Mouse (Mus musculus) lung, embryonic 15.5 days (tissue): ENCODE measurements around the gene Sf3a2. TPM values are rescaled to one million over a fixed set of nuclear protein-coding genes. Genes with fewer than 3 reads are reported as not detected.
A peak's percentile ranks its signal among the peaks of the same experiment; 100 is the strongest.

Experiments
- ATAC-seq: fragments of 200-750 bp; cut with Nextera tagmentation; 2 replicates; pipeline ENCODE4 v1.8.0; 2017; ENCODE audit warnings: moderate number of reproducible peaks, borderline replicate concordance; ENCODE audit not compliant: low FRiP score, low TSS enrichment; ENCODE audit errors: extremely low read depth
- H3K27ac ChIP-seq: fragments of 300-500 bp; sonication (generic); 2 replicates; pipeline ENCODE4 v1.5.1; 2015; ENCODE audit warnings: moderate library complexity, mild to moderate bottlenecking, inconsistent platforms
- H3K27me3 ChIP-seq: fragments of 300-500 bp; sonication (generic); 2 replicates; pipeline ENCODE4 v1.6.1; 2015; ENCODE audit warnings: inconsistent platforms
- H3K36me3 ChIP-seq: fragments of 300-500 bp; sonication (generic); 2 replicates; pipeline ENCODE4 v1.6.1; 2015; ENCODE audit warnings: inconsistent platforms
- H3K4me1 ChIP-seq: fragments of 300-500 bp; sonication (generic); 2 replicates; pipeline ENCODE4 v1.6.1; 2015; ENCODE audit warnings: inconsistent platforms
- H3K4me2 ChIP-seq: fragments of 300-500 bp; sonication (generic); 2 replicates; pipeline ENCODE4 v1.6.1; 2015; ENCODE audit warnings: inconsistent platforms, mild to moderate bottlenecking, moderate library complexity
- H3K4me3 ChIP-seq: fragments of 300-500 bp; sonication (generic); 2 replicates; pipeline ENCODE4 v1.5.1; 2015; ENCODE audit warnings: mild to moderate bottlenecking, inconsistent platforms
- H3K9ac ChIP-seq: fragments of 300-500 bp; sonication (generic); 2 replicates; pipeline ENCODE4 v1.6.1; 2015; ENCODE audit warnings: inconsistent platforms
- H3K9me3 ChIP-seq: fragments of 300-500 bp; sonication (generic); 2 replicates; pipeline ENCODE4 v1.6.1; 2016; ENCODE audit warnings: inconsistent platforms
- WGBS: fragments of 180-500 bp; shearing (Covaris S2); methylation state at CpG from one replicate; pipeline ENCODE4 v1.1.7; 2015; 5-methylcytosine and 5-hydroxymethylcytosine counted together
- microRNA counts: library from miRNA; unstranded; fragments of <30 nt; microRNA quantifications from one replicate; lab custom pipeline; 2016
- microRNA-seq: library from miRNA; unstranded; fragments of <30 nt; microRNA quantifications from one replicate; pipeline ENCODE4, GENCODE M21; 2016
- polyA plus RNA-seq: library from polyadenylated mRNA; unstranded; fragments of >200 nt; fragmentation: Nextera tagmentation; extraction: Ambion mirVana; gene quantifications from 2 replicates; pipeline ENCODE4 v1.2.1, GENCODE M21; 2015

Gene Sf3a2
- polyA plus RNA-seq, 1 experiment from 2014 or later, result 64.7 TPM

DNA sequence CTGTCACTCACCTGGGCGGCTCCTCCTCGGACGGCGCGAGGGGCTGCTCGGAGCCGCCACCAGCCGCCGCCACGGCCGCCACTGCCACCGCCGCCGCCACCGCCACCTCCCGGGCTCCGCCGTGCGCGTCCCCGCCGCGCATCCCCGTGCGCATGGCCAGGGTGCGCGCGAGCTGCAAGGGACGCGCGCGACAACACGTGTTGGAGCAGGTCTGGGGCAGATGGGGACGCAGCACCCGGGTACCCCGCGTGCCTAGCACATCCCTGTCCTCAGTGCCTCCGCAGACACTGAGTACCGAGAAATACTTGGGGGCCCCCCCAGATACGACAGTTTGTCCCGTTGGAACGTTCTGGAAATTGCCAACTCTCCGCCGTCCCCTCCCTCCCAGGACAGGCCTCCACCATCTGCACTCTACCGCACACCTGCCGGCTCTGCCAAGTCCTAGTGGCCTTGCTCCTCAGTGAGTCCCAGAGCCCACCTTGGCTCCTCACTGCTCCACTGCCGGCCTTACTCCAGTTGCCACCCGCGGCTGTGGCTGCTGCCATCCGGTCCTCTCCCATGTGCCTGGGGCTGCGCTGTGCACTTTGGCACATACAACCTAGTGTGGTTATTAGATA, 46.0 kb downstream of the Sf3a2 start, which contains the start of gene Lingo3:
Lingo3 (minus strand) TSS at position 109 of the 617 bp plus-strand sequence.
- peaks cover 14% of the 10 kb centered on the region for H3K4me1 ChIP-seq
- no peaks in the 10 kb centered on the region for H3K9me3 ChIP-seq
- H3K36me3 ChIP-seq, result no peaks in the 10 kb centered on the region
- 3% methylated on average over 50 of the region's 51 CpGs for WGBS
- H3K9ac ChIP-seq, result 0 out of 2 replicates have a peak within 1 kb of the TSS, but pooled peaks have one; percentile 19
- no peak within 1 kb of the TSS for H3K27ac ChIP-seq
- no peak for ATAC-seq
- H3K4me2 ChIP-seq, result peak within 1 kb of the TSS; percentile 72
- peaks cover 59% of the 10 kb centered on the region for H3K27me3 ChIP-seq
- peak within 1 kb of the TSS; percentile 38 for H3K4me3 ChIP-seq

DNA sequence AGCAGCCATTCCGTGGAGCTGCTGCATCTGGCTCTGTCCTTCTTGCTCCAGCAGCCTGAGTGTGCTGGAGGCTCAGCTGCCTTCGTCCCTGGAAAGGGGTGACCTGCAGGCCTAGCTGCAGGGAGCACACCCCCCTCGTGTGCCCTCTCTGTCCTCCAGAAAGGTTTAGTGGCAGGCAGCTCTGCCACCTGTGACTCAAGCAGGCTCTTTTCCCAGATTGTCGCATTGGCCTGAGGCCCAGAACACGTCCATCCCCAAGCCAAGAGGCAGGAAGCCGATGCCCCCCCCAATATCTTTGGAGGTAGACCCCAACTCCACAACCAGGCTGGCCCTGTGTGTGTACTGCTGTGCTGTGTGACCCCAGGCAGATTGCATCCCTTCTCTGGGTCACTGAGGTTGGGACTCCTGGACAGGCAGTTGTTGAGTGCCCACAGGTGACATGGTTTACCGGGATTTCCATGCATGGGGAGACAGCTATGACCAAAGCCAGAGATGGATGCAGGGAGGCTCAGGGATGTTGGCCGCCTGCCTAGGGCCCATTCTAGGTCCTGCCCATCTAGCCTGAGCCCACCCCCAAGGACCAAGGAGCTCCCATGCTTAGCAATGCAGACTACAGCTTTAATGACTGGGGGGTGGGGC, 47.2 kb downstream of the Sf3a2 start:
- ATAC-seq, result no peak
- H3K36me3 ChIP-seq, result no peaks in the 10 kb centered on the region
- no peak overlapping the region for H3K27ac ChIP-seq
- 53% methylated on average over 8 of the region's 8 CpGs for WGBS
- no peak overlapping the region for H3K4me2 ChIP-seq
- H3K27me3 ChIP-seq, result peaks cover 53% of the 10 kb centered on the region
- no peaks in the 10 kb centered on the region for H3K9me3 ChIP-seq
- no peak overlapping the region for H3K9ac ChIP-seq
- H3K4me3 ChIP-seq, result no peak overlapping the region
- H3K4me1 ChIP-seq, result peaks cover 14% of the 10 kb centered on the region

DNA sequence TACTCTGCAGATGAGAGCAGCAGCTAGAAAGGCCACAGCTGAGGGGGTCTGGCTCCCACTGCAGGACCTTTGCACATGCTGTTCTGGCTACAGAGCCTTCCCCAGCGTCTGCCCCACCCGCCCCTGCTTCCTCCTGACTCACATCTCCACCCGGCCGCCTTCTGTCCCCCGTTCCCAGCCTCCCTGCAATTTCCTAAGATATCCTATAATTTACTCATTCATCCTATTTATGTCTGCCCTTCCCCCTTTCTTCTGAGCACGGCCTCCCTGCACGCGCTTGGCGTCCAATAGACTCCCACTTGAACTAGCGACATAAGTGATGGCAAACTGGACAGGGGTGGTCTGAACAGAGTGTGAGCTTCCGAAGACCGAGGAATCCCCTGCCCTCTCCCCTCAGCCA, 47.7 kb downstream of the Sf3a2 start:
- H3K4me3 ChIP-seq, result no peak overlapping the region
- WGBS, result 54% methylated on average over 12 of the region's 12 CpGs
- no peak overlapping the region for H3K27ac ChIP-seq
- no peak for ATAC-seq
- H3K36me3 ChIP-seq, result no peaks in the 10 kb centered on the region
- H3K4me2 ChIP-seq, result no peak overlapping the region
- H3K9ac ChIP-seq, result no peak overlapping the region
- no peaks in the 10 kb centered on the region for H3K9me3 ChIP-seq
- H3K4me1 ChIP-seq, result peaks cover 14% of the 10 kb centered on the region
- peaks cover 53% of the 10 kb centered on the region for H3K27me3 ChIP-seq

DNA sequence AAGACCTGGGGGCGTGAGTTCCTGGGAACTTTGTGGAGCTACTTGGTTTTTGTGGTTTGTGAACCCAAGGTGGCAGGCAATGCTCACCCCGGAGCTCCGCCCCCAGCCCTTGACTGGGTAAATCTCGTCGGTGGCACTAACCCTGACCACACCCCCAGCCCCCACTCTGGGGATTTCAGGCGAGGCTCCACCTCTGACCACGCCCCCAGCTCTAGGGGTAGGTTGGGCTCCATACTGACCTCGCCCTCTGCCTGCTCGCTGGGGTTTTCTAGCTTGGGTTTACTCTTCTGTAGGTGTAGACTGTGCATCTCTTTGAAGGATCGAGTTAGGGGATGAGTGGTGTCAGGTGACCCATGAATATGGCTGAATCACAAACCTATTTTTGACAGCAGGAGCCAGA, 50.6 kb downstream of the Sf3a2 start:
- ATAC-seq, result peak; percentile 36; the same call in 1 of the 2 replicates
- H3K4me2 ChIP-seq, result no peak overlapping the region
- peaks cover 13% of the 10 kb centered on the region for H3K4me1 ChIP-seq
- H3K36me3 ChIP-seq, result peaks cover 20% of the 10 kb centered on the region
- H3K4me3 ChIP-seq, result no peak overlapping the region
- H3K27ac ChIP-seq, result no peak overlapping the region
- WGBS, result 9% methylated on average over 10 of the region's 10 CpGs
- peaks cover 29% of the 10 kb centered on the region for H3K27me3 ChIP-seq
- no peak overlapping the region for H3K9ac ChIP-seq
- no peaks in the 10 kb centered on the region for H3K9me3 ChIP-seq

MicroRNA genes within 50 kb of the gene (microRNA counts, 519-probe panel; counts per million panel counts)
- microRNA mmu-miR-1982 (lab: Ali Mortazavi, UCI), result 19.7 counts per million

Small RNA genes lying within 50 kb of the gene (microRNA-seq; reads per million reads assigned to microRNA genes)
- 1.7 reads per million for gene Mir1982

Other genes starting within 250 kb of the Sf3a2 start
- gene Rexo1, start 236.6 kb upstream of the Sf3a2 start, polyA plus RNA-seq, result 25.0 and 25.8 TPM in 2 replicates
- gene Klf16, start 220.9 kb upstream of the Sf3a2 start, polyA plus RNA-seq, result 10.1 and 10.2 TPM in 2 replicates
- gene Abhd17a, start 207.9 kb upstream of the Sf3a2 start, polyA plus RNA-seq, result 122 and 133 TPM in 2 replicates
- 79.0 and 84.8 TPM in 2 replicates for gene Scamp4, start 195.3 kb upstream of the Sf3a2 start, polyA plus RNA-seq
- gene Adat3, start 195.3 kb upstream of the Sf3a2 start, polyA plus RNA-seq, result 9.1 TPM in 2 replicates
- gene Gm49322, start 192.2 kb upstream of the Sf3a2 start, polyA plus RNA-seq, result 3.2 and 5.1 TPM in 2 replicates
- 142 and 152 TPM in 2 replicates for gene Csnk1g2, start 175.4 kb upstream of the Sf3a2 start, polyA plus RNA-seq
- gene Btbd2, start 141.1 kb upstream of the Sf3a2 start, polyA plus RNA-seq, result 83.0 and 85.2 TPM in 2 replicates
- 99.8 and 104 TPM in 2 replicates for gene Mknk2, start 120.1 kb upstream of the Sf3a2 start, polyA plus RNA-seq
- gene Mob3a, start 96.2 kb upstream of the Sf3a2 start, polyA plus RNA-seq, result 44.5 and 44.7 TPM in 2 replicates
- gene Izumo4, start 96.0 kb upstream of the Sf3a2 start, polyA plus RNA-seq, result 19.8 and 23.0 TPM in 2 replicates
- gene Ap3d1, start 55.9 kb upstream of the Sf3a2 start, polyA plus RNA-seq, result 68.2 and 72.4 TPM in 2 replicates
- gene Dot1l, start 43.0 kb upstream of the Sf3a2 start, polyA plus RNA-seq, result 15.5 and 18.3 TPM in 2 replicates
- gene Plekhj1, start 428 bp downstream of the Sf3a2 start, polyA plus RNA-seq, result 116 and 118 TPM in 2 replicates
- gene Amh, start 7.0 kb downstream of the Sf3a2 start, polyA plus RNA-seq, result 0.09 and 0.13 TPM in 2 replicates
- gene Jsrp1, start 15.3 kb downstream of the Sf3a2 start, polyA plus RNA-seq, result 0.74 and 1.5 TPM in 2 replicates
- gene Oaz1, start 28.5 kb downstream of the Sf3a2 start, polyA plus RNA-seq, result 1,965 and 1,985 TPM in 2 replicates
- gene Lingo3, start 45.8 kb downstream of the Sf3a2 start, polyA plus RNA-seq, result 0.05 and 0.31 TPM in 2 replicates
- gene Lsm7, start 57.0 kb downstream of the Sf3a2 start, polyA plus RNA-seq, result 254 and 281 TPM in 2 replicates
- gene Sppl2b, start 57.1 kb downstream of the Sf3a2 start, polyA plus RNA-seq, result 39.1 and 40.8 TPM in 2 replicates
- gene Tmprss9, start 73.7 kb downstream of the Sf3a2 start, polyA plus RNA-seq, result not detected in 2 replicates
- 305 and 307 TPM in 2 replicates for gene Timm13, start 102.8 kb downstream of the Sf3a2 start, polyA plus RNA-seq
- 55.8 and 60.4 TPM in 2 replicates for gene Lmnb2, start 120.0 kb downstream of the Sf3a2 start, polyA plus RNA-seq
- 42.7 and 42.9 TPM in 2 replicates for gene Gadd45b, start 131.9 kb downstream of the Sf3a2 start, polyA plus RNA-seq
- gene Gng7, start 216.7 kb downstream of the Sf3a2 start, polyA plus RNA-seq, result 5.3 and 6.6 TPM in 2 replicates
- 0.11 and 0.30 TPM in 2 replicates for gene Diras1, start 227.5 kb downstream of the Sf3a2 start, polyA plus RNA-seq
- gene Slc39a3, start 239.2 kb downstream of the Sf3a2 start, polyA plus RNA-seq, result 17.2 and 20.5 TPM in 2 replicates